Mouse (Mus musculus) T-helper 2 cell (primary cell): ENCODE results near the gene Terb1.

ENCODE experiments used
- in situ Hi-C: fragments of 300-600 bp; cut with MboI, MseI; formaldehyde crosslinking; loops from one replicate; pipeline ENCODE4 v1.15.1; 2025; ENCODE audit warnings: high pct_unique_total_duplicates

Gene Terb1

DNA sequence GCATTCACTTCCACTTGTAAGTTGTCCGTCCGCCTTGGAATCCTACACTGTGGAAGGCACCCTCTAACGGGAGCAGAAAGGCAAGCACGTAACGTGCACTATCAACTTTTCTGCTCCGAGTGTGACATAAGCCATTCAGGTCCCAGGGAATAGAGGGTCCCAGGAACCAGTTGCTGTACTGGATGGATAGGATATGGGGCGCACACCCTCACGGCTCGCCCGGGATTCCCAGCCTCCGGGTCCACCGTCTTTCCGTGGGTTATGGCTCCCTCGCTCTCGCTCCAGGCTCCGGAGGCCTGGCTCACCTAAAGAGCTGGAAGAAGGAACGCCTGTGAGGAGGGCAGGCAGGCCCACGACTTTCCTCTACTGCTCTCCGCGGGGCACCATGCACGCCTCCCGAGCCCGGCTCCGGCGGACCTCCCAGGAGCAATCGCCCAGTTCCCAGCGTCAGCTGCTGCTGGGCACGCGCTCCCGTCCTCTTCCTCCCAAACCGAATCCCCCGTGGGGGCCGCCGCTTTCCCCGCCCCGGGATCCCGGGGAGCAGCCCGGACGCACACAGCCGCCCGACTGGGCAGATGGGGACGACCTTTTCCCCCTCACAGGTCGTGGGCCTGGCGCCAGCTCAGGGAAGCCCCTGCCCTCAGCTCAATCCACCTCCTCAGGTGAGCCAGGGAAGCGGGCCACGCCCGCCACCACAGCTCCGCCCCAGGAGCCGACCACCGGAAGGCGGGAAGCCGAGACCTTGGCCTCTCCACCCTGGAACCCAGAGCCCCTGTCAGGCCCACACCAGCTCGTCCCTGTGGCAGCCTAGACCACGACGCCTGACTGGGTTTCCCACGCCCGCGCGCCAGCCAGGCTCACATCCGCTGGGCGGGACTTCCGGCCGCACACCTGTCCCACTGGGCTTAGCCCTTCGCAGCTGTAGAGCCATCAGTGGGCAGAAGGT, at the start of gene Terb1:
TSS of gene Terb1 (minus strand) at position 850 of the 946 bp plus-strand sequence.
- in situ Hi-C loops, result no loop called here

DNA sequence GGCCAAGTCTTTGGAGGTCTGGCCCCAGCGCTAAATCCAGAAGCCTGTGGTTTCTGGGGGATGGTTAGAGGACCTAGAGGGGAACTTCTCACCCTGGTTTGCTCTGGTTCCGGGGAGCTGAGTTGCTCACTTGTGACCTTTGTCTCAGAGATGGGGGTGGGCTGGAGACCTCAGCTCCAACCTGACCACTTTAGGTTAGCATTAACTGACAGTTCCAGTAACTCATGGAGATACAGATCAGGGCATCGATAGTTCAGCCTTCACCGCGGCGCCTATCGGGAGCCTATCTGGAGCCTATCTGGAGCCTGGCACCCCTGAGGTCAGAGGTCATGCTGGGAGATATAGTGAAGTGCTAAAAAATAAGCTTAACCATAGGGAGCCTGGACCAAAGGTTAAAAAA, 47.5 kb upstream of the Terb1 start:
- in situ Hi-C loops, result no loop called here

DNA sequence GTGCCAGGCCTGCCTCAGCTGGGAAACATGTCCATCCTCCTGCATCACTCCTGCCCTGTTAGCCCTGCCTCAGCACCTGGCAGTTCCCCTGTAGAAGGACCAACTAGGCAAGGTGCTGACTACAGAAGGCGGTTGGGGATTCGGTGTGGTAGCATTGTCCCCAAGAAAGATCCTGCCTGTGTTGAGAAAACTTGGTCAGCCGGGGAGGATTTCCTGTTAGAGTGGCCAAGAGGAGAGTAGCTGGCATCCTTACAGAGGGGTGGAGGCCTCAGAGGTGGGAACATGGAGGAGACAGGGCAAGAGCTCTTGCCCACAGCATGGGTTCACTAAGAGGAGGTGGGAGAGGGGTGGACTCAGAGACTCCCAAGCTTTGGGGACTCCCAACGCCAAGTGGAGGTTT, 45.5 kb upstream of the Terb1 start:
- in situ Hi-C loops, result no loop called here

DNA sequence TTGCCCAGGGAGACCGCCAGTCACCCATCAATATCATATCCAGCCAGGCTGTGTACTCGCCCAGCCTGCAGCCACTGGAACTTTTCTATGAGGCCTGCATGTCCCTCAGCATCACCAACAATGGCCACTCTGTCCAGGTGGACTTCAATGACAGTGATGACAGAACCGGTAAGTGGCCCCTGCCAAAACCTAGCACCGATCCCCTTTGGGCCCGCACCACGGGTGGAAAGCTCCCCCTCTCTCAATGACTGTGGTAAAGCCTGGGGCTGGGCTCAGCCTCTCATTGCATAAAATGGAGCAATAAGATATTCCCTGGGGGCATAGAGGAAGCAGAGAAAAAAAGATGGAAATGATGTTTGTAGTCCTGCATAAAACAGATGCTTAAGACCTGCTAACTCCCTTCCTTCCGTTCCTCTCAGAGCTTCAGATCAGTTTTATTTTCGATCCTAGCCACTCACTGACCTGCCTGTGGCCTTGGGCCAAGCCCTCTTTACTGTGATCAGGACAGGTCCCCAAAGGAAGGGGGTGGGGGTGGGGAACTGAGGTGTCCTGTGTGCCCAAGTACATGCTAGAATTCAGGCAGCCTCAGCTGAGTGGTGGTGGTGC, 33.8 kb upstream of the Terb1 start:
- in situ Hi-C loops, result no loop called here

DNA sequence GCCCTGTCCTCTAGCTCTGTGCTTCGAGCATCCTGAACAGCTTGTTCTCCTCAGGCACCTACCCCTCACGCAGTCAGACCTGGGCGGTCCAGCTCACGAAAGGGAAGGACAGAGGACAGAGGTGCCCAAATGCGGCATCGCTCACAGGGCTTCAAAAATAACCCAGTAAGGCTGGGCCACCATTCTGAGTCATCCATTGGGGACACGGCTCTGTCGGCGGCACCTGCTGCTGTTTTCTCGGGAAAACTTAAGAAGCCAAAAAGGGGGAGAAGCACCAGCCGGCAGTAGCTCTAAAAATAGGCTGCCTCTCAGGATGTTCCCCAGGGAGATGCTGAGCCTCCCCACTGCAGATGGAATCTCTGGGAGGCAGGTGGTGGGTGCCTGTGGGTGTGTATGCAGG, 32.5 kb upstream of the Terb1 start:
- in situ Hi-C loops, result no loop called here

DNA sequence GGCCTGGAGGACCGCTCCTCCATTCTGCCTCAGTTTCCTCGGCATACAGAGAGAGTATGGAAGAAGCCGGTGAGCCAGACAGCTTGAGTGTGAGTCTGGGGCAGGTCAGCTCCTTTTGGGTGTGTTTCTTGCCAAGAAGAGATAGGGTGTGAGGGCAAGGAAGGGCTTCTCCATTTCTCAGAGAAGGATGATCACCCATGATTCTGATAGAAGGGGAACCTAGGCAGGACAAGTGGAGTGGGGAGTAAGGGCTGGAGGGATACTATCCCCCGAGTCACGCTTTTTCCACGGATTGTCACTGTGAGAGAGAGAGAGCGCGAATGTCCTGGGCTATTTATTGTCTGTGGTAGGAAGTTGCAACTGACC, 31.8 kb upstream of the Terb1 start:
- in situ Hi-C loops, result no loop called here

DNA sequence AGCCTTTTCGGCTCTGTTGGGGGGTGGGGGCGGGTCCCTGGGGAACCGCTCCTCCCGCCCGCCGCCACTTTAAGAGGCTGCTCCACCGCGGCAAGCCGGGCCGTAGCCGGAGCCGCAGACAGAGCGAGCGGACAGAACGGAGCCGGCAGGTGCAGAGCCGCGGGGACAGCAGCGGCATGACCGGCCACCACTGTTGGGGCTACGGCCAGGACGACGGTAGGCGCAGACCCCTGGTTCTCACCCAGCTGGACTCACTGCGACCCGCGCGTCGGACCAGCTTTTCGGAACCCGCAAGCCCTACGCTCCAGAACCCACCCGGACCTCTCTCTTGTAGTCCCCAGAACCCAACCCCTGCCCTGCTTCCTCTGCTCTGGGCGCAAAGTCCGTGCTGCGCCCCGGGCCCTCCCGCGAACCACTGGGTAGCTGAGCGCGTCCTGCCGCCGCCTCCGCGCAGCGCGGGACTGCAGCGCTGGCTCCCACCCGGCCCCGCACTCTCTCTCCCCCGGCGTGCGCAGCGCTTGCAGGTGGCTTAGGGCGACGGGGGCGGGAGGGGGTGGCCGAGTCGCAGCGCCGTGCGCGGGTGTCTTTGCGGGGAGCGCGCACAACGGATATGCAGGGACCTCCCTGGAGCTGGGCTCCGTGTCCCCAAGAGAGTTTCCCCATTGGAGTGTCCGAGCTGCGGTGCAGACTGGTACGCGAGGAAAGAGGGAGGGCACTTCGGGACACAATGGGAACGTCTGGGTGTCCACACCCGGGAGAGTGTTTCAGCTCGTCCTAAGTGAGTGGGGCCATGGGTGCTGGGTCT, 31.2 kb upstream of the Terb1 start:
- in situ Hi-C loops, result no loop called here

DNA sequence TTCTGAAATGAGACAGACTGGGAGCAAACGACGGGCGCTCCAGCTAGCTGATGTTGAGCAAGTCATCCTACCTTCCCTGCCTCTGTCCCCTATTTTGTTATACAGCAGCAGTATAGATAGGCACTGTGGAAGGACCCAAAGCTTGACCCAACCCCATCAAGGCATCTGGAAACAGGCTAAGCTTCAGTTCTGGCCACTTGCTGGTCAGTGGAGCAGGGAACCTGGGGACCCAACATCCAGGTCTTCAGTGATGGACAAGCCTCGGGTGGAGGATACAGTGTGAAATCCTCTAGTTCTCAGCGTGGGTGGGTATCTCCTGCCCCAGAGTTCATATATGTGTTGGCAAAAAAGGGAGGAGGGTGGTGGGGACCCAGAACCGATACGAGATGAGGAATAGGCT, 30.5 kb upstream of the Terb1 start:
- in situ Hi-C loops, result no loop called here

DNA sequence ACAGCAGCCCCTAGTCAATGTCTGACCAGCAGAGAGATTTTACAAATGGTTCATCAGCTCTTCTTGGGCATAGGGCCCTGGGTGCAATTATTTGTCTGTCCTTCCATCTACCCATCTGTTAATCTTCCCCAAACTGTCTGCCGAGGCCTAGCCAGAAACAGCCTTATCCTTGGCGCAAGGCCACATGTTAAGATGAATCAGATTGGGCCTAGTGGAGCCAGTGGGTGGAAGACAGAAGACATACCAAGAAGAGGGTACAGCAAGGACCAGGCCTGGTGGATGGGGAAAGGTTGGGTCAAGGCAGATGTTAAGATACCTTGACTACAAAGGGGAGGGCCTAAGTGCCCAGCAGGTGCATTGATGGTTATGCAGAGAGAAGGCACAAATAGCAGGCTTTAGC, 29.9 kb upstream of the Terb1 start:
- in situ Hi-C loops, result no loop called here

DNA sequence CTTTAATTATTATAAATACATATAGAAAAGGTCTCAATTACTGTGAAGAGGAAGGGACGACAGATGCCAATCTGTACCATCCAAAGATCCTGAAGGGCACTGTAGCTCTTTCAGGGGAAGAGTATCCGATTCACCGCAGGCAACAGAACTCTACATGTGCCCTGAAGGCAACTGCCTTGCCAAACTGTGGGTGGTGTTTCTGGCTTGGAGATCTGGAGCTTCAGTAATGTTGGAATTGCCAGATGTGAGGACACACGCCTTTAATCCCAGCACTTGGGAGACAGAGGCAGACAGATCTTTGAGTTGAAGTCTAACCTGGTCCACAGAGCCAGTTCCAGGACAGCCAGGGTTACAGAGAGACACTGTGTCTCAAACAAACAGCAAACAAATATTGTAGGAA, 29.2 kb upstream of the Terb1 start:
- in situ Hi-C loops, result no loop called here

DNA sequence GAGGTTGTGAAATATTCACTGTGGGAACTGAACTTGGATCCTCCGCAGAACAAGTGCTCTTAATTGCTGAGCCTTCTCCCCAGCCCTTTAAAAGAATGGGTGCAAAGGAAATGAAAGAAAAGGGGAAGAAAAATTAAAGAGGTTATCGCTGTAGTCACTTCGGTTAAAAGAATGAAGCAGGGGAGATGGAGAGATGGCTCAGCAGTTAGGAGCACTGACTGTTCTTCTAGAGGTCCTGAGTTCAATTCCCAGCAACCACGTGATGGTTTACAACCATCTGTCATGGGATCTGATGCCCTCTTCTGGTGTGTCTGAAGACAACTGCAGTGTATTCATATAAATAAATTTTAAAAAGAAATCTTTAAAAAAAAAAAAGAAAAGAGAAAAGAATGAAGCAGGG, 26.3 kb upstream of the Terb1 start:
- in situ Hi-C loops, result no loop called here

DNA sequence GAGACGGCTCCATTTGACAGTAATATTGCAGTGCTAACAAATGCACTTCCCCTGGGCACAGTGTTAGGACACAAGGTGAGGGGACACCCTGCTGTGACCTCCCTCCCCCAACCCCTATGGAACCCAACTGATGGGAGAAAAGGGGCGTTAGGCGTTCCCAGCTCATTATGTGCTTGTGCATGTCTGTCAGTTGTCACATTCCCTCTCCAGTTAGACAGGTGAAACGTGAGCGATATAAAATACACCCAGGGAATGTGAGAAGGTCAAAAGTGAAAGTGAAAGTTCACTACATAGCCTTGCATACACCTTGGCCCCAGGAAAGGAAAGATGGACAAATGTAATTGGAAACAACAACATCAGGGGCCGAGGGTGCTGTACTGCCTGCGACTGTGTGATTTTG, 25.7 kb upstream of the Terb1 start:
- in situ Hi-C loops, result no loop called here

DNA sequence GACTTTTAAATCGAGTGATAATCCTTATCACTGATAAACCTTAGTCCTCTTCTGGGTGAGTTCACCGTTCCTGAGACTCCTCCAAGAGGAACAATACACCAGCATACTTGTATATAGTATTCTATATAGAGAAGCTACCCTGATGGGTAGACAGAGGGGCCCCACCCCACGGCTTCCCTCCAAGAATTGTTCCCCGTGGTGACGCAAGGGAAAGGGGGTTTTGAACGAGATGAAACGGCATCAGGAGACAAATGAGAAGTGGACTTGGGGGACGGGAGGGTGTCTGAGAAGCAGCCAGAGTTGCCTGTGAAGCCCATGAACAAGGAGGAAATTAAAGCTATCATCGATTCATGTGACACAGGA, 25.1 kb upstream of the Terb1 start:
- in situ Hi-C loops, result no loop called here

DNA sequence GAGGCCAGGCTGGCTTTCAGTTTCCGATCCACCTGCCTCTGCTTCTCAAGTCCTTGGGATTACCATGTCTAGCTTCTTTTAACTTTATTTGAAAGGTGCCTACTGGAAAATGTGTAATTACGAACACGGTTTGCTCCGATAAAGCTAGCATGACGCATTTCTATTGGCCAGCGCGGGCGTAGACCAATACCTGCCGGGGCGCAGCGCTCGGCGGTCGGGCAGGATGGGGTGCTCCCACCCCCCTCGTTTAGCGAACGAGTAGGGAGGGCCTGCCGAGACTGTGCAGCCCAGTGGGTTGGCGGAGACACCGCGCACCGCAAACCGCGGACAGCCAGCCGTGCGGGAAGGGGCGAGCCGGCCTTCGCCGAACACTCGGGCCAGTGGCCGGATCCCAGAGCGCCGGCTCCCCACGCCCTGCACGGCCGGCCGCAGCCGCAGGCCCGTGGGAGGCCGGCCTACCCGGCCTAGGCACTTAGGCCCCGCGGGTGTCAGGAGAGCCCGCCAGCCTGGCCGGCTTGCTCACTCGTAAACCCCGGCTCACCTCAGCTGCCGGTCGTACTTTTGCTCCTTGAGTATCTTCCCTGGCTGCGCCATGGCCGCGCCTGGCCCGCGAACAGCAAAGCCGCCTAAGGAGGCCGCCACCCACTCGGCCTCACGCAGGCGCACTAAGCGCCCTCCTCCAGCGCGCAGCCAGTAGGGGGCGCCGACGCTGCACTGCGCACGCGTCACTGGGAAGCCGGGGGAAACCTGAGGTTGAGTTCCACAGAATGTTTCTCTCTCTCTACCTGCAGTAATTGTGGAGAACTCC, 24.5 kb upstream of the Terb1 start, which contains the start of the genes Nae1 and Car7:
TSS of gene Nae1 (minus strand) at position 667 of the 808 bp plus-strand sequence.
TSS of gene Car7 (plus strand) at position 719 of the 808 bp plus-strand sequence.
- in situ Hi-C loops, result no loop called here

DNA sequence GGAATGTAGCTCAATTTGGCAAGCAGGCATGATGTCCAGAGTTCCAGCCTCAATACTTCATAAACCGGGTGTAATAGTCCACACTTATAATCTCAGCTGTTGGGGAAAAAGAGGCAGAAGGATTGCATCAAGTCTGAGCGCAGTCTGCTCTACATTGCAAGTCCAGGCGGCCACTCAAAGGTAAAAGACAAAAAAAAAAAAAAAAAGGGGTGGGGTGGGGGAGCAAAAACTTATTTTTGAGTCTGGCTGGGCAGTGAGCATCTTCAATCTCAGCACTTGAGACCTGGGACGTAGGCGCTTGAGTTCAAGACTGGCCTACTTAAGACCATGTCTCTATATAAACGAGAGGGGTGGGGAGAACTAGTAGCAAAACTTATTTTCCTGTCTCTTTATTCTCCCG, 23.8 kb upstream of the Terb1 start:
- in situ Hi-C loops, result no loop called here

DNA sequence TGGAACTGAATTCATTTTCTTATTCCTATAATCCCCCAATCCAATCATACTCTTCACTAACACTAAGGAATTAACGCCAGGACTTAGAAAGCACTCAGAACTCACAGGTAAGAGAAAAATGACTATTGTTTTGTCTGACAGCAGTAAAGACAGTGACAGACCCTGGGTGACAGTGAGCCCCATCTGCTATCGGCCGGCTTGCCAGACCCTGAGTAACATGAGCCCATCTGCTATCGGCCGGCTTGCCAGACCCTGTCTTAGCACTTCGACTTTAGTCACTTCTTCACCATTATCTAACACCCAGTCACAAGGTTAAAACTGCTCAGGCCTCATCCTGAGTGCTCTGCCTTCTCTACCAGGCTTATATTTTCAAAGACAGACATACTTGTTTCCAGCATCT, 20.0 kb upstream of the Terb1 start:
- in situ Hi-C loops, result no loop called here

DNA sequence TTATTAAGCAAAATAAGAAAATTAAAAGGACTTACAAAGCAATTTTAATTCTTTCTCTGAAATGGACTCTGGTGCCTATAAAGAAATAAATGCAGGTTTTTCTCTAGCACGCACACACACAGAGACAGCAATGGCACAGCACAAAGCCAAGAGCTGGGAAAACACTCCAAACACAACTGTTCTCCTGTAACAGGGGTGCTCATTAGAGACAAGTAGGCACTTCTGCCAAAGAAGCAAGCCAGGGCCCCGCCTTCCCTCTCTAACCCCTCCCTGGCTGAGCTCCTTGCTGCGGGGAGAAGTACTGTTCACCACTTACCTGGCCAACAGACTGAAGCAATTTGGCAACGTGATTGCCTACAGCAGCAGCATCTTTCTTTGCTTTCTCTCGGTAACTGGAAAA, 8.2 kb upstream of the Terb1 start:
- in situ Hi-C loops, result no loop called here

DNA sequence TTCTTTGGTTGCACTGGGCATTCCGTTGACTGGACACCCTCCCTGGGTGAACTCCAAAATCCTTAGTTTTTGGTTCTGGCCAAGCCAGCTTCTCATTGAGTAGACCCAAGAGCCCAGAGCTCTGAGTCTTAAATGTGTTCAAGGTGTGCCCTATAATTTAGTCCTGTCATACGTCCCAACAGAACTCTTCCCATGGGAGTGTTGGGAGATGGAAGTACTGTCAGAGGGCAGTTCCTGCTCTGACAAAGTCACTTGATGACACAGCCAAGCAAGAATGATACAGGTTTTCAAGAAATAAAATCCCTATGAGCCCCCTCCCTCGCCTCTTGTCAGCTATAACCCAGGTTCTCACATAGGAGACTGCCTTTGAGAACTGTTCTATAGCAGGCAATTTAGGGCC, 424 bp upstream of the Terb1 start:
- in situ Hi-C loops, result no loop called here

DNA sequence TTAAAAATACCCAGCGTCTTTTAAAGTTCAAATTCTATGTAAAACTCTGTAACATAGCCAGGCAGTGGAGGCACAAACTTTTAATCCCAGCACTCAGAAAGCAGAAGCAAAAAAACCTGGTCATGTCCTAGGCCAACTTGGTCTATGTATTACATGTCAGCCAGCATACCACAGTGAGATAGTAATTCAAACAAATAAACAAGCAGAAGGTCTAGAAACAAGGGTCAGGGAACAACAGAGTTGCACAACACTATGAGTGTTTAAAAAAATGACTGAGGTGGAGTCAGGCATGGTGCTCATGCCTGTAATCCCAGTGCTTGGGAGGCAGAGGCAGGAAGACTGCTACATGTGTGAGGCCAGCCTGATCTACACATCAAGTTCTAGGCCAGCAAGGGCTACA, 30.6 kb downstream of the Terb1 start:
- in situ Hi-C loops, result no loop called here

DNA sequence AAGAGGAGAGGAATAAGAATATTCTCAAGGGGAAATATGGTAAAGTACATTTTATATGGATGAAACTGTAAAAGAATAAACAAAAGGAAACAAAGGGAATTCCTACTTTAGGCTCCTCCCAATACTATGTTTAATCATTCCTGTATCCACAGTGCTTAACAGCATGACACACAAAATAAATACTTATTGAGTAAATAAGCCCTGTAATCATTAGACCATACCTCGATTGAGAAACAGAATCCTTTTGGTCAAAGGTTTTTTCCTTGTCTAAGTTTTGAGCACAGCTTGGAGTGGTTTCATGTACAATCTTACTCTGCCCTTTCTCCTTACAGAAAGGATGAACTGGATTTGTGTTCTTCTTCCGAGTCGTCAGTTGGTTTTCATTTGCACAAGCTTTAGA, 37.2 kb downstream of the Terb1 start:
- in situ Hi-C loops, result no loop called here

DNA sequence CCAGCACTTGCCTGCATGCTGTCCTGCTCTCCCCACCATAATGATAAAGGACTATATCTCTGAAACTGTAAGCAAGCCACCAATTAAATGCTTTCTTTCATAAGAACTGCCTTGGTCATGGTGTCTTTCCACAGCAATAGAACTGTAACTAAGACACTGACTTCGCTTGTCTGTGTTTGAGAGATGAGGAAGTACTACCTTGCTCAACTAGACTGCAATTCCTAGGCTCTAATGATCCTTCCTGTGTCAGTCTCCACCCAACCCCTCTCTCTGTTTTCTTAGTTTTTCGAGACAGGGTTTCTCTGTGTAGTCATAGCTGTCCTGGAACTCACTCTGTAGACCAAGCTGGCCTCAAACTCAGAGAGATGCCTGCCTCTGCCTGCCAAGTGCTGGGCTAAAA, 42.2 kb downstream of the Terb1 start:
- in situ Hi-C loops, result no loop called here

DNA sequence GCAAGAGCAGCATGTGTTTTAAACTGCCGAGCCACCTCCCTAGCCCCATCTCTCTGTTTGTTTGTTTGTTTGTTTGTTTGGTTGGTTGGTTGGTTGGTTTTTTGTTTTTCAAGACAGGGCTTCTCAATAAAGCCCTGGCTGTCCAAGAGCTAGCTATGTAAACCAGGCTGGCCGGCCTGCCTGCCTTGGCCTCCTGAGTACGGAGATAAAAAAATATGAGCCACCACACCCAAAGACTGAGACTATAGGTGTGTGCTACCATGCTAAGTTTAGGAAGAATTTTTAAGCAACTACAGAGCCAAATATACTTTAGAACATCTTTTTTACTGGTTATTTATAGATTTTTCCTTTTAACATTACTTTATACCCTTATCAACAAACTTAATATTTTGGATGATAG, 57.5 kb downstream of the Terb1 start:
- in situ Hi-C loops, result no loop called here
